Mouse (Mus musculus) A20 (cell line): Measurements from ENCODE around the gene Gm8453.
"Not testable (repeated sequence)": the region's sequence is repeated elsewhere in the genome, so short reads cannot be mapped to it uniquely, and the experiment has no call there.

ENCODE experiments used
- DNase-seq: peaks from one replicate; pipeline ENCODE4 v3.0.0-alpha.2; 2011; ENCODE audit warnings: low read depth, low spot score

The Gm8453 gene

GRCm38 (mm10) chr7:22229384-22229783 is at the start of gene Gm8453:
TSS of gene Gm8453 (minus strand) at chr7:22229484.
- DNase-seq: not testable (repeated sequence)

DNA sequence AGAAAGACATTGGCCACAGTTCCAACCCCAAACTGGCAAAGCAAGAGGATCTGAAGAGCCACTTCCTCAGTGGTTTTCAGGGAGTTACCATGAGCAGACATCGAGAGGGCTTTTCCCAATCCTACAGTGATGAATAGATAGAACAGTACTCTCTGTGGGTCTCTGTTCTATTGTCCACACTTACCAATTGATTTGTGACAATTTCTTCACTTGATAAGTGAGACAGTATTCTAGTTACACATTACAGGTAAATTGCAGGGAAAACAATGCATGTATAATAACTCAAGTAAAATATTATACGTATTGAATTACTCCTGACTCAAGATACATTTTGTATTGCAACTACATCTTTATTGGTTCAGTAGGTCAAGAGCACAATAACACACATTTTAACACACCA is 28.1 kb downstream of the Gm8453 start, which contains the start of gene Gm8653:
Gene Gm8653 (minus strand): TSS at position 101 of the 400 bp plus-strand sequence.
- DNase-seq: not testable (repeated sequence)

- not testable (repeated sequence) for DNase-seq
Measured at GRCm38 (mm10) chr7:22189077-22189476, 40.2 kb downstream of the Gm8453 start, which contains the start of gene Vmn1r143. TSS of gene Vmn1r143 (plus strand) at chr7:22189377.
